Mouse (Mus musculus) spleen, adult 2 months (tissue): ENCODE results near the gene Galt. TPM values are rescaled to one million over a fixed set of nuclear protein-coding genes. Genes with fewer than 3 reads are reported as not detected.
"Not testable (repeated sequence)": the region's sequence is repeated elsewhere in the genome, so short reads cannot be mapped to it uniquely, and the experiment has no call there.

Experiments used
- DNase-seq, 2 experiments: peaks; one replicate each; pipeline versions ENCODE4 v3.0.0 to v3.0.0-alpha.2; 2012 to 2021; ENCODE audit warnings: low spot score in 2 of 2, low read depth in 1 of 2
- H3K27ac ChIP-seq: fragments of 200-500 bp; 2 replicates; pipeline ENCODE4 v1.5.1; 2012; ENCODE audit warnings: low read length, inconsistent platforms; ENCODE audit not compliant: insufficient read depth
- H3K27me3 ChIP-seq: fragments of 200-500 bp; 2 replicates; pipeline ENCODE4 v1.6.1; 2012; ENCODE audit warnings: mild to moderate bottlenecking, moderate library complexity, low read length, inconsistent platforms; ENCODE audit not compliant: control insufficient read depth, insufficient read depth
- H3K36me3 ChIP-seq: fragments of 200-500 bp; 2 replicates; pipeline ENCODE4 v1.6.1; 2012; ENCODE audit warnings: mild to moderate bottlenecking, low read length, inconsistent platforms; ENCODE audit not compliant: control insufficient read depth, insufficient read depth
- H3K4me1 ChIP-seq: fragments of 200-500 bp; 2 replicates; pipeline ENCODE4 v1.6.1; 2011; ENCODE audit warnings: inconsistent platforms; ENCODE audit not compliant: control insufficient read depth, insufficient read depth, insufficient read length
- H3K4me3 ChIP-seq: fragments of 200-500 bp; 2 replicates; pipeline ENCODE4 v1.5.1; 2011; ENCODE audit warnings: mild to moderate bottlenecking, inconsistent platforms; ENCODE audit not compliant: insufficient read depth, insufficient read length; ENCODE audit errors: extremely low read depth
- WGBS: fragments of 180-500 bp; shearing (Covaris S2); methylation state at CpG from one replicate; pipeline ENCODE4 v1.1.7; 2018; 5-methylcytosine and 5-hydroxymethylcytosine counted together
- polyA plus RNA-seq: library from polyadenylated mRNA; depleted of rRNA; stranded (reverse); fragments of >200 nt; gene quantifications from 2 replicates; pipeline ENCODE4 v1.2.3, GENCODE M21; 2012; rRNA removed

The Galt gene
- polyA plus RNA-seq, 1 experiment, result 67.1 TPM

- H3K27ac ChIP-seq, H3K27me3 ChIP-seq, H3K4me3 ChIP-seq, DNase-seq, H3K36me3 ChIP-seq, H3K4me1 ChIP-seq: not testable (repeated sequence)
- WGBS, result 42% methylated on average over 17 of the region's 21 CpGs
Observed at GRCm38 (mm10) chr4:41781748-41782485, 26.9 kb downstream of the Galt start.

- not testable (repeated sequence) for DNase-seq, H3K36me3 ChIP-seq, H3K4me1 ChIP-seq, H3K27me3 ChIP-seq, H3K4me3 ChIP-seq, H3K27ac ChIP-seq
- 65% methylated on average over 4 of the region's 4 CpGs for WGBS
Observed at GRCm38 (mm10) chr4:41782711-41783110, 27.7 kb downstream of the Galt start.

- not testable (repeated sequence) for H3K4me1 ChIP-seq, H3K36me3 ChIP-seq, H3K27ac ChIP-seq, H3K27me3 ChIP-seq, DNase-seq, H3K4me3 ChIP-seq
- WGBS, result 76% methylated on average over 3 of the region's 3 CpGs
Observed at GRCm38 (mm10) chr4:41783197-41783596, 28.2 kb downstream of the Galt start.

Other genes with a start within 250 kb of the Galt start
- 0.15 and 0.16 TPM in 2 replicates for gene 1110017D15Rik, start 237.9 kb upstream of the Galt start, polyA plus RNA-seq
- gene Fam219a, start 185.7 kb upstream of the Galt start, polyA plus RNA-seq, result 16.3 and 23.9 TPM in 2 replicates
- gene Dnaic1, start 185.5 kb upstream of the Galt start, polyA plus RNA-seq, result 0.25 and 0.95 TPM in 2 replicates
- gene Enho, start 114.9 kb upstream of the Galt start, polyA plus RNA-seq, result 8.7 and 8.9 TPM in 2 replicates
- gene Cntfr, start 58.1 kb upstream of the Galt start, polyA plus RNA-seq, result 8.1 and 9.3 TPM in 2 replicates
- 45.0 and 52.1 TPM in 2 replicates for gene Il11ra1, start 55.2 kb upstream of the Galt start, polyA plus RNA-seq
- 32.8 and 46.9 TPM in 2 replicates for gene Rpp25l, start 41.7 kb upstream of the Galt start, polyA plus RNA-seq
- gene Dctn3, start 32.1 kb upstream of the Galt start, polyA plus RNA-seq, result 25.4 and 25.5 TPM in 2 replicates
- gene Arid3c, start 24.1 kb upstream of the Galt start, polyA plus RNA-seq, result not detected in 2 replicates
- gene Sigmar1, start 929 bp downstream of the Galt start, polyA plus RNA-seq, result 48.3 and 51.1 TPM in 2 replicates
- gene Ccl27a, start 19.0 kb downstream of the Galt start, polyA plus RNA-seq, result 8.9 and 14.1 TPM in 2 replicates
- gene Gm21541, start 148.4 kb downstream of the Galt start, polyA plus RNA-seq, result 4.0 and 5.7 TPM in 2 replicates
- 0.86 and 4.2 TPM in 2 replicates for gene Gm20878, start 186.3 kb downstream of the Galt start, polyA plus RNA-seq
- gene Fam205a4, start 210.8 kb downstream of the Galt start, polyA plus RNA-seq, result 0.05 TPM in 1 of 2 replicates, not detected in the other